Mouse (Mus musculus) lung, postnatal 0 days (tissue): ENCODE data around the gene Olfr399.

Source experiments
- CTCF ChIP-seq: IDR thresholded peaks from 2 replicates; pipeline ENCODE4 v1.5.1; 2016; ENCODE audit warnings: antibody characterized with exemption, mild to moderate bottlenecking
- EP300 ChIP-seq: IDR thresholded peaks from 2 replicates; pipeline ENCODE4 v1.6.1; 2016; ENCODE audit warnings: antibody characterized with exemption, mild to moderate bottlenecking, control low read depth

DNA sequence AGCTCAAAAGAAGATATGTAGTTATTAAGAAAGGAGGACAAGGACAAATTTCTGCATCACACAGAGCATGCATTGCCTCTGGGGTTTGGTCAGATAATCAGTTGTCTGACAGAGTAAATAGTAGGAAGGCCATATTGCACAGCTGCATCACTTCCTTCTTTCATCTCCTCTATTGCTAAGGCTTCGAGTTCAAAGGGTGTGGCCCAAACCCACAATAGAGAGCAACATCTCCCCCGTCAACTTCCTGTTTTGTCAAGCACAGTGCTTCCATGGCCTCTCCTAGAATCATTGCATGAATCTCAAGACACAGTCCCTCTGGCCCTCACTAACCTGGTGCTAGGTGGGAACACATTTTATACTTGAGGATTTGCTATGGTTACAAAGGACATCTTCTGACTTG lies 44.3 kb upstream of the Olfr399 start:
- no peak for TF ChIP-seq CTCF
- TF ChIP-seq EP300, result no peak
